Mouse (Mus musculus) cortical plate, adult 2 months (tissue): ENCODE data around the gene Fgfr1op2.

Experiments used
- CTCF ChIP-seq: fragments of 200-500 bp; IDR thresholded peaks from 2 replicates; pipeline ENCODE4 v1.5.1; 2011; ENCODE audit warnings: mild to moderate bottlenecking, control low read depth, low read length; ENCODE audit not compliant: insufficient read depth; ENCODE audit errors: extremely low read depth
- POLR2A ChIP-seq: fragments of 200-500 bp; IDR thresholded peaks from 2 replicates; pipeline ENCODE4 v1.6.1; 2011; ENCODE audit warnings: mild to moderate bottlenecking, low read length, control low read depth; ENCODE audit not compliant: insufficient read depth; ENCODE audit errors: extremely low read depth

- TF ChIP-seq CTCF (no peak), POLR2A (no peak)
Measured at GRCm38 (mm10) chr6:146633097-146633496, 56.1 kb downstream of the Fgfr1op2 start.
